Mouse (Mus musculus) ES-Bruce4 (cell line): Measurements from ENCODE around the gene Mtfr1l.

Experiments
- CTCF ChIP-seq: IDR thresholded peaks from one replicate; pipeline ENCODE4 v1.8.1; 2011; ENCODE audit warnings: low read depth, low read length
- POLR2A ChIP-seq: IDR thresholded peaks from one replicate; pipeline ENCODE4 v1.8.1; 2011; ENCODE audit warnings: low read length; ENCODE audit not compliant: insufficient read depth

- no peak for TF ChIP-seq CTCF
- TF ChIP-seq POLR2A: no peak
Observed at GRCm38 (mm10) chr4:134567377-134568226, 32.4 kb upstream of the Mtfr1l start.
